Mouse (Mus musculus): Measurements from ENCODE around the gene Tmem8.

Gene Tmem8

DNA sequence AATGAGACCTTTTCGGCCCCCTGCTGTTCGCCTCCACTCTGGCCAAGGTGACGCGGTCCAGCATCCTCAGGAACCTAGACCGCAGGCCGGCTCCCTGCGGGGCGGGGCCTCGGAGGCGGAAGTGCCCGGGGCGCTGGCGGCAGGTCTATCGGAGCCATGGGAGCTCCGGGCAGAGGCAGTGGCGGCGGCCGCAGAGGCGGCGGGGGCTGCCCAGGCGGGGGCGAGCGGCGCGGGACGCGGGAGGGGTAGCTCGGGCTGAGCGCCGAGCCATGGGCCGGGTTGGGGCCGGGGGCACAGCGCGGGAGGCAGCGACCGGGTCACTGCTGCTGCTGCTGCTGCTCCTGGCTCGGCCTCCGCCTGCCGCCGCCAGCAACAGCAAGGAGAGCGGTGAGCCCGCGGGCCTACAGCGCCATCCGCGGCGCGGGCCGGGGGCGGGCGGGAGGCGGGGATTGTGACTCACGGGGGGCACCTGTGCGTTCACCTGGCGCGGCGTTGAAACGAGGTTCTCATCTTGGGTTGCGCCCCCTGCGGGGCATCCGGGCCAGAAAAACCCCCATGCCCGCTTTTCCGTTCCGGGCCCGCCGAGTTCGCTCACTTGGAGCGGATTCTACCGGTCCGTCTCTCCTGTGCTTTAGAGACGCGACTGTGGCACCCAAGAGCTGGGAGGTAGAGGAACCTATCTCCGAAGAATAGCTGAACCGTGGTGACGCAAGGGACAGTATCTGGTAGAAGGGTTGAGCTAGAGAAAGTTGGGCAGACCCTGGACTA, at the start of gene Tmem8:
Gene Tmem8 (plus strand): TSS at position 119 of the 768 bp plus-strand sequence.
- in situ Hi-C loops (cut with MboI; ENCODE audit: unreplicated experiment in 2 of 2): loop anchor here in 1 of 2 experiments (25.0 kb wide), 1 partner anchor 299 kb away; the partner anchor contains the start of gene Neurl1b

DNA sequence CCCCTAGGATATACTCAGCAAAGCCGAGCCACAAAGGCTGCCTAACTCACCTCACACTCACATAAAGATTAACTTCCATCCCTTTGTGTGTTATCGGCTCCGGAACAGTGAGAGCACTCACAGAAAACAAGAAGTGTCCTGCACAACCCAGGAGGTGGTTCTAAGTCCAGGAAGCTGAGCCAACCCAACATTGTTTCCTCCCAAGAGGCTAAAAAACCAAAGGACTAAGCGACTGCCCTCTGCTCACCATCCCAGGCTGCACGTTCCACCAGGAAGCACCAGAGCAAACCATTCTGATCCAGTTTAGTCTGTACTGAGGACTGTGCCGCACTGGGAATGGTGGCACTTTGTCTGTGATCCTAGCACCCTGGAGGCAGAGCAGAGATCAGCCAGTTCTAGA, 48.2 kb upstream of the Tmem8 start:
- in situ Hi-C loops (cut with MboI; ENCODE audit: unreplicated experiment in 2 of 2): no loop called here

- in situ Hi-C loops (cut with MboI; ENCODE audit: unreplicated experiment in 2 of 2): no loop called here
Observed at GRCm38 (mm10) chr17:26066488-26067020, 46.5 kb upstream of the Tmem8 start.

DNA sequence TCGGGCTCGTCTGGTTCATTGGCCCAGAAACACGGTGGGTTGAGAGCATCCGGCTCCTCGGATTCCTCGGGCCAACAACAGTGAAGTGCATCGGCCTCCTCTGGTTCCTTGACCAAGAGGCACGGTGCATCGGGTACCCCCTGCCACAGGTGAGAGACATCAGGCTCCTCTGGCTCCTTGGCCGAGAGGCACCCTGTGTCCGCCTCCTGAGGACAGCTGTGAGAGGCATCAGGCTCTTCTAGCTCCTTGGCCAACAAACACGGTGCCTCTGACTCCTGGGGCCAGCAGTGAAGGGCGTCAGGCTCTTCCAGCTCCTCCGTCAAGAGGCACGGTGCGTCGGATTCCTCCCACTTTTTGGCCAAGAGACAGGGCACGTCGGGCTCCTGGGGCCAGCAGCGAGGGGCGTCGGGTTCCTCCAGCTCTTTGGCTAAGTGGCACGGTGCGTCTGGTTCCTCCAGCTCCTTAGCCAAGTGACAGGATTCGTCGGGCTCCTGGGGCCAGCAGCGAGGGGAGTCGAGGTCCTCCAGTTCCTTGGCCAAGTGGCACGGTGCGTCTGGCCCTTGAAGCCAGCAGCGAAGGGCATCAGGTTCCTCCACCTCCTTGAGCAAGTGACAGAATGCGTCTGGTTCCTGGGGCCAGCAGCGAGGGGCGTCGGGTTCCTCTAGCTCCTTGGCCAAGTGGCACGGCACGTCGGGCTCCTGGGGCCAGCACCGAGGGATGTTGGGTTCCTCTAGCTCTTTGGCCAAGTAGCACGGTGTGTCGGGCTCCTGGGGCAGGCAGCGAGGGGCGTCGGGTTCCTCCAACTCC, 44.9 kb upstream of the Tmem8 start:
- in situ Hi-C loops (cut with MboI; ENCODE audit: unreplicated experiment in 2 of 2): no loop called here

DNA sequence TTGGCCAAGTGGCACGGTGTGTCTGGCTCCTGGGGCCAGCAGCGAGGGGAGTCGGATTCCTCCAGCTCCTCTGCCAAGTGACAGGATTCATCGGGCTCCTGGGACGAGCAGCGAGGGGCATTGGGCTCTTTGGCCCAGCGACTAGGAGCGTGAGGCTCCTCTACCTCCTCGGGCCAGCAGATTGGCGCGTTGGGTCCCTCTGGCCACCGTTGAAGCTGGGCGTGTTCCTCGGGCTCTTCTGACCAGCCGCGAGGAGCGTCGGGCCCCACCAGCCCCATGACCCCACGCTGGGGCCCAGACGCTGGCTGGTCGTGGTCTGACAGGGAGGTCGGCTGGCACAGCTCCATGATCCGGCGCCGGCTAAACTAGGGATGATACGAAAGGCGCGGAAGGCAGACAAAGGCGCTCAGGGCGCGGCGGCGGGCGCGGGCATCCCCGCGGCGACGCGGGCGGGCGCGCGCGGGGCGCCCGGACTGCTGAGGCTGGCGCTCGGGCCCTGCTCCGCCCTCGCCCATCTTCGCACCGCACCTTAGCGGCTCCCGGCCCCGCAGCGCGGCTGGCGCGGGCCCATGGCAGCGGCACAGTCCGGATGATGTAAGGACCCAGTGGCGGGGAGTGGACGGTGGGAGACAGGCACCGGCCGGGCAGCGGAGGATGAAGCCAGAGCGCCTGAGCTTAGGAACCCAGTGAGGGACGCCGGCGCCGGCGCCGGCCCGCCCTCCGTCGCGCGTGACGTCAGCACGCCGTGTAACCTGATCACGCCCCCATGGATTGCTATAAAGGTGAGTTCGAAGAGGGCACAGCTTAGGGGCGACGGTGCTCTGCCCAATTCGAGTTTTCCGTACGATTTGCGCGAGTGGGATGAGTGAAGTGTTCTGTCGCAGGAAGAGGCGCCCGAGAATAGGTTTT, 44.0 kb upstream of the Tmem8 start, which contains the start of gene Rab11fip3:
Gene Rab11fip3 (minus strand): TSS at position 725 of the 909 bp plus-strand sequence.
- in situ Hi-C loops (cut with MboI; ENCODE audit: unreplicated experiment in 2 of 2): no loop called here

DNA sequence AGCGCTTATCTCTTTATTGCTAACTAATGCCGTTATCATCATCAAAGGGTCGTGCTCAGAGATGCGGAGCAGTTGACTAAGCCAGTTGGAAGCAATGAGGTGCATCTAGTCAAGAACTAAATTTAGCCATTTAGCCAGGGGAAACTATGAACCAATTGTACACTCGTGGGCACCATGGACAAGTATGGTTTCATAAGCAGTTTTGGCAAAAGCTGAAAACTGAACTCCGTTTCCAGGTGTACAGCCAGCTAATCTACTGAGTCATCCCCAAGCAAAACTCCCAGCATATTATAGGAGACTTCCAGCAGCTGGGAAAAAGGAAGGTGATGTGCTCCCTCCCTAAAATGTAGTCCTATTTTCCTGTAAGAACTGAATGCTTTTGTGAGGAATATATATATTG, 43.0 kb upstream of the Tmem8 start:
- in situ Hi-C loops (cut with MboI; ENCODE audit: unreplicated experiment in 2 of 2): no loop called here

DNA sequence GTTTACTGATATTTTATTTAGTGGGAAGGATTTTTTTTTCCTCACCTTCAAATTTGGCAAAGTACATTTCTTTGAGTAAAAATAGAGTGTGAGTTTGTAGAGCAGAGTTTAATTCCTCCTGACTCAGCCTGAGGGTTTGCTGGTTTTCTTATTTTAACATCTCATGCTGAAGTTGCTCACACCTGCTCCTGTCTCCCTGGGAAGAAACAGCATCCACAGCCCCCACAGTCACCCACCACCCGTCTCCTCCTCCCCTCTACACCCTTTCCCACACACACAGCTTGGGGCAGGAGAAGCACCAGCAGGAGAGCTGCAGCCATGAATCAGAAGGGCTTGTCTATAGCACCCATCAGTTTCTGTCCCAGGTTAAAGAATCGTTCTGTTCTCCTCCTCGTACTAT, 37.9 kb upstream of the Tmem8 start:
- in situ Hi-C loops (cut with MboI; ENCODE audit: unreplicated experiment in 2 of 2): no loop called here

GRCm38 (mm10) chr17:26078851-26079250, 34.2 kb upstream of the Tmem8 start:
- in situ Hi-C loops (cut with MboI; ENCODE audit: unreplicated experiment in 2 of 2): no loop called here

- in situ Hi-C loops (cut with MboI; ENCODE audit: unreplicated experiment in 2 of 2): loop anchor here in 1 of 2 experiments (5.0 kb wide), 1 partner anchor 49 kb away; no protein-coding TSS in a partner anchor
Observed at GRCm38 (mm10) chr17:26080867-26081266, 32.2 kb upstream of the Tmem8 start.

DNA sequence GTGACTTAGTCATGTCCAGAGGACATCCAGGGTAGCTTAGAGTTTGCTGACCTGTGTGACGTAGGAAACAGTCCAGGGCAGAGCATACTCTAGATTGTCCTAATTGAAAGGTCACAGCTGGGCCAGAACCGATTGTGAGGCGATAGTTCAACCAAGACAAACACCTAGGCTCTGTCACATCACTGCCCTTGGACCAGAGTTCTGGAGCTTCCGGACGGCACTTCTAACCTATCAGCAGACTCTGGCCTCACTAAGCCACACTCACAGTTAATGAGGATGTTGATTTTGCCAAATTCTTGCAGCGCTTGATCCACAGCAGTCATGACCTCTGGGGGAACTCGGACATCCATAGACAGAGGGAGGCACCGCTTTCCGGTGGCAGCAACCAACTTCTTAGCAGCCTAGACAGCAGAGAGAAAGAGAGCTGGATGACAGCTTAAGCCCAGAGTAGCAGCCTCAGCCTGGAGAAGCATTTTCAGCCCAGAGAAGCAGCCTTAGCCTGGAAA, 26.0 kb upstream of the Tmem8 start:
- in situ Hi-C loops (cut with MboI; ENCODE audit: unreplicated experiment in 2 of 2): no loop called here

DNA sequence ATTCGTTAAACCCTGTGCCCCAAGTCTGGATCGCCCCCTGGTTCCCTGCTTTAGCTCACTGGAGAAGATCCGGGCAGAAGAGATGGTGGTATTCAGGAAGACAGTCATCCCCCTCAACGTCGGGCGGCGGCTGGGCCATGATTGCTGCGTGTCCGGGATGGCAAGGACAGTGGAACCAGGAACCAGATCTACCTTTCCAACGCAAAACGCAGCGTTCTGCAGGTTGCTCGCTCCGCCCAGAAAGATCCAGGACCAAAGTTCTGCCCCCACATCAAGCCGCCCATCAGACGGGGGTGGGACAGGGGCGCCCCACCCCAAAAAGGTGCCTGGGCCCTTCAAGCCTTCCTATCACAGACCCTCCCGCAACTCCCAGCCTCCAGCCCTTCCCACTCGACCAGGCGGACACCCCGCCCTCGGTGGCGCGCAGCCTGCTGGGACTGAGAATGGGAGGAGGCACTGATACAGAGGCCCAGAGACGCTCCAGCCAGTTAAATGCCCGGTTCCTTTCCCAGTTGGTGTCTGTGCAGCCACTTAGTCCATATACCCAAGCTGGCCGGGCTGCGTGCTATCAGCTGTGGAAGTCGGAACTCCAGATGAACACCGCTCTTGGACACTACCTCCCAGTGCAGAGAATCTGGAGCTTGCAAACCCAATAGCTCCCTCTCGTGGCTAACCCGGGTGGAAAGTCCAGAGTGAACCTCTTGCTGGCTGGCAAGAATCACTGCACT, 23.0 kb upstream of the Tmem8 start, which contains the start of gene Decr2:
Gene Decr2 (minus strand): TSS at position 433 of the 728 bp plus-strand sequence.
- in situ Hi-C loops (cut with MboI; ENCODE audit: unreplicated experiment in 2 of 2): loop anchor here (5.0 to 10.0 kb wide), 3 partner anchors 55 to 205 kb away; partner anchors contain the start of gene Wfikkn1 (in 1 of the 2)

- in situ Hi-C loops (cut with MboI; ENCODE audit: unreplicated experiment in 2 of 2): loop anchor here (5.0 to 10.0 kb wide), 3 partner anchors 60 to 210 kb away; partner anchors contain the start of gene Wfikkn1 (in 1 of the 2)
Observed at GRCm38 (mm10) chr17:26094531-26095110, 18.5 kb upstream of the Tmem8 start.

DNA sequence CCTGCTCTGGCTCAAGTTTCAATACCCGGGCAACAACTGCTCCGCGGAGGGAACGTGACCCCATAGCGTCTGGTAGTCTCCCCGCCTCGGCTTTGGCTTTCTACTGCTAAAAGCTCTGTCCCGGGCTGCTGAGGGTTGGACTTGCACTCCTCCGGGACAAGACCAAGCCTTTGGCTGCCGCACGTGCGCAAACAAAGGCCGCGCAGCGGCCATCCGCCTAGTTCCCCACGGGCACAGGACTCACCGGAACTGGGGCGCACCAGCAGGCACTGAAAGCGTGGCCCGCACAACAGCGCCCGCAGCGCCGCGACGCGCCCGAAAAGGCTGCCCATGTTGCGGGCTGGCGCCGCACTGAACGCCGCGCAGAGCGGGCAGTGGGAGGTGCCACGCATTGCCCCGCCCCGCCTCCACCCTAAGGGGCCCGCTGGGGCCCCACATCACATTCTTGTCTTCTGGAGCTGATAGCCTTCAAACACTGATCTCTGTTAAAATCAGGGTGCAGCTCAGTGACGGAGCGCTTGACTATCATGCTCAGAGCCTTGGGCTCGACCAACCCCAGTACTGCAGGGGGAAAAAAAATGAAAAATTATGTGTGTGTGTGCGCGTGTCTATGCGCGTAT, 17.9 kb upstream of the Tmem8 start, which contains the start of gene Nme4:
Gene Nme4 (minus strand): TSS at position 482 of the 620 bp plus-strand sequence.
- in situ Hi-C loops (cut with MboI; ENCODE audit: unreplicated experiment in 2 of 2): loop anchor here (10.0 kb wide), 2 partner anchors 60 to 210 kb away; partner anchors contain the start of gene Wfikkn1 (in 1 of the 2)

DNA sequence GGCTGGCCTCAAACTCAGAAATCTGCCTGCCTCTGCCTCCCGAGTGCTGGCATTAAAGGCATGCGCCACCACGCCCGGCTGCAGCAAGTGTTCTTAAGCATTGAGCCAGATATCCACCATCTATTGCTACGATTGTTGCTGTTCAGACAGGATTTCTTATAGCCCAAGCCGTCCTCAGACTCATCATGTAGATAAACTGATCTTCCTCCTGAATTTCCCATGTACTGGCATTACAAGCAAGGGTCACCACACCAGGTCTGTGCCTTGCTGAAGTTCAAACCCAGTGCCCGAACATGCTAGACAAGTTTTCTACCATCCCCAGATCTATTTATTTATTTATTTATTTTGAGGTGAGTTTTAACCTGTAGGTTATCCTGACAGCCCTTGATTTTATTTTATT, 14.6 kb upstream of the Tmem8 start:
- in situ Hi-C loops (cut with MboI; ENCODE audit: unreplicated experiment in 2 of 2): loop anchor here (10.0 kb wide), 2 partner anchors 64 to 214 kb away; partner anchors contain the start of gene Wfikkn1 (in 1 of the 2)

DNA sequence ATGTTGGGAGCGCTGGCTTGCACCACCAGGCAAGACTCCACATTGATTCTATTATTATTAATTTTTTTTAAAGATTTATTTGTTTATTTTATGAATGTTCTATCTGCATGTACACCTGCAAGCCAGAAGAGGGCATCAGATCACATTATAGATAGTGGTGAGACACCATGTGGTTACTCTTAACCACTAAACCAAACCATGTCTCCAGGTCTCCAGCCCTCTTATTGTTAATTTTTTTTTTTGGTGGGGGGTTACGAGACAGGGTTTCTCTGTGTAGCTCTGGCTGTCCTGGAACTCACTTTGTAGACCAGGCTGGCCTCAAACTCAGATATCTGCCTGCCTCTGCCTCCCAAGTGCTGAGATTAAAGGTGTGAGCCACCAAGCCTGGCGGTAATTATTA, 13.8 kb upstream of the Tmem8 start:
- in situ Hi-C loops (cut with MboI; ENCODE audit: unreplicated experiment in 2 of 2): loop anchor here (10.0 kb wide), 2 partner anchors 65 to 215 kb away; partner anchors contain the start of gene Wfikkn1 (in 1 of the 2)

DNA sequence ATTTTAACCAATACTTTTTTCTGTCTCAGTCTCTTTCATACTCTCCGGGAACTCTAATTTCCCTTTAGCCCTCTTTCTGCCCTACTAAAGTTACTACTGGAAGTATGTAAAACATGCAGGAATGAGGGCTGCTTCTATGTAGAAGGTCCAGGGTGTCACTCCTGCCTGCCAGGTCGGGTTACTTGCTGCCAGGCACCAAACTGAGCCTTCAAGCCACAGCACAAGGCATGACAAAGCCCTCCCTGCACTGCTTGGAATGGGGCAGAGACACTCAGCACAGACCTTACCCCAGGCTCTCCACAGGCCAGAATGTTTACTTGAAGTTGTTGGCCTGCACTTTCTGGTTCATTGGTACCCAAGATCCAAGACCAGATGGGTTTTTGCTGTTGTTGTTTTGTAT, 12.9 kb upstream of the Tmem8 start:
- in situ Hi-C loops (cut with MboI; ENCODE audit: unreplicated experiment in 2 of 2): loop anchor here in 1 of 2 experiments (25.0 kb wide), 1 partner anchor 312 kb away; the partner anchor contains the start of gene Neurl1b

DNA sequence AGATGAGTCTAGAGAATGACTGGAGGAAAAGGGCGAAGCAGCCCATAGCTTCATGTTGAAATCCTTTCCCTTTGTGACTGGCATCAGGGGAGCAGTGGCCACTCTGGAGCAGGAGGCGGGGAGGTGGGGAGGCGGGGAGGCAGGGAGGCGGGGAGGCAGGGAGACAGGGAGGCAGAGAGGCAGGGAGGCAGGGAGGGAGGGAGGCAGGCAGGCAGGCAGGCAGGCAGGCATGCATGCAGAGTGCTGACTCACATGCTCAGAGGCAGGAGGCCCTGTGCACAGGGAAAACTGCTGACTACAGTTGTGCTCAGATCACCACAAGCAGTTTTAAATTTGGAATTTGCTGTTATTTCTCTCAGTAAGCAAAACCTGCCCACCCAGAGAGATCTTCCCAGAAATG, 11.6 kb upstream of the Tmem8 start:
- in situ Hi-C loops (cut with MboI; ENCODE audit: unreplicated experiment in 2 of 2): loop anchor here in 1 of 2 experiments (25.0 kb wide), 1 partner anchor 311 kb away; the partner anchor contains the start of gene Neurl1b
